Mouse (Mus musculus) lung, postnatal 36 days (tissue): ENCODE measurements around the gene Plet1.

ENCODE experiments used
- DNase-seq: peaks from one replicate; pipeline ENCODE4 v3.0.0; 2022; ENCODE audit warnings: mixed read lengths

The Plet1 gene

GRCm38 (mm10) chr9:50496546-50496945 is 2.2 kb downstream of the Plet1 start:
- no peak for DNase-seq

- DNase-seq: no peak
These were observed 2.8 kb downstream of the Plet1 start for GRCm38 (mm10) chr9:50497076-50497475.

GRCm38 (mm10) chr9:50497536-50497935 is 3.2 kb downstream of the Plet1 start:
- no peak for DNase-seq

GRCm38 (mm10) chr9:50498815-50499214 is 4.5 kb downstream of the Plet1 start:
- no peak for DNase-seq

GRCm38 (mm10) chr9:50499781-50500180 is 5.5 kb downstream of the Plet1 start:
- DNase-seq: no peak

- DNase-seq: no peak
These were observed 6.2 kb downstream of the Plet1 start for GRCm38 (mm10) chr9:50500467-50500973.

GRCm38 (mm10) chr9:50500974-50501501 is 6.7 kb downstream of the Plet1 start:
- DNase-seq: no peak

- DNase-seq: no peak
These were observed 8.6 kb downstream of the Plet1 start for GRCm38 (mm10) chr9:50502949-50503348.

GRCm38 (mm10) chr9:50505405-50505804 is 11.1 kb downstream of the Plet1 start:
- no peak for DNase-seq

GRCm38 (mm10) chr9:50507570-50507969 is 13.2 kb downstream of the Plet1 start:
- DNase-seq: no peak

GRCm38 (mm10) chr9:50515462-50515861 is 21.1 kb downstream of the Plet1 start:
- DNase-seq: no peak

- DNase-seq: no peak
These were observed 24.5 kb downstream of the Plet1 start for GRCm38 (mm10) chr9:50518781-50519180.

- no peak for DNase-seq
These were observed 26.4 kb downstream of the Plet1 start for GRCm38 (mm10) chr9:50520748-50521147.

GRCm38 (mm10) chr9:50521562-50521961 is 27.2 kb downstream of the Plet1 start:
- DNase-seq: no peak

- DNase-seq: peak; percentile 38
These were observed 28.2 kb downstream of the Plet1 start for GRCm38 (mm10) chr9:50522574-50522973.

- DNase-seq: no peak
These were observed 30.6 kb downstream of the Plet1 start for GRCm38 (mm10) chr9:50524936-50525335.

- no peak for DNase-seq
These were observed 31.3 kb downstream of the Plet1 start for GRCm38 (mm10) chr9:50525585-50525984.

GRCm38 (mm10) chr9:50527860-50528259 is 33.5 kb downstream of the Plet1 start:
- DNase-seq: no peak

- DNase-seq: peak; percentile 97
These were observed 34.1 kb downstream of the Plet1 start, which contains the start of gene Pts for GRCm38 (mm10) chr9:50528293-50528892. Gene Pts, minus strand, starts transcription at chr9:50528724.

GRCm38 (mm10) chr9:50530890-50531289 is 36.6 kb downstream of the Plet1 start:
- DNase-seq: no peak

GRCm38 (mm10) chr9:50533328-50533727 is 39.0 kb downstream of the Plet1 start:
- DNase-seq: peak; percentile 57

- no peak for DNase-seq
These were observed 39.5 kb downstream of the Plet1 start for GRCm38 (mm10) chr9:50533791-50534190.

GRCm38 (mm10) chr9:50535930-50536329 is 41.6 kb downstream of the Plet1 start:
- peak; percentile 65 for DNase-seq

GRCm38 (mm10) chr9:50536603-50537135 is 42.3 kb downstream of the Plet1 start:
- no peak for DNase-seq
